Mouse (Mus musculus): ENCODE measurements around the gene Ankrd49.

- TF ChIP-seq POLR2A (IDR thresholded peaks at IDR 0.05; ENCODE audit: insufficient read depth, low read length): no peak
- no peak for TF ChIP-seq EP300 (IDR thresholded peaks at IDR 0.05; ENCODE audit: insufficient read depth, low read depth, low read length)
Measured at GRCm38 (mm10) chr9:14772074-14772473, 12.6 kb downstream of the Ankrd49 start.

All from ES-Bruce4 (cell line).